Mouse (Mus musculus) heart, postnatal 10 days (tissue): ENCODE data around the gene Gm5741. TPM values are rescaled to one million over a fixed set of nuclear protein-coding genes. Genes with fewer than 3 reads are reported as not detected.

Source experiments
- DNase-seq, 2 experiments: peaks; one replicate each; pipeline ENCODE4 v3.0.0; 2021
- intact Hi-C: fragments of 180-260 bp; cut with DNase I; formaldehyde crosslinking; loops from one replicate; pipeline ENCODE4 v1.15.1; 2025
- microRNA-seq, 2 experiments: library from miRNA; unstranded; fragments of <30 nt; microRNA quantifications; one replicate each; pipeline ENCODE4 v1.2.0; 2022
- total RNA-seq, 2 experiments: library from RNA; stranded (reverse); gene quantifications; 2 replicates each; pipeline ENCODE4 v1.2.3; 2021

Gene Gm5741
- total RNA-seq, 2 experiments from 2014 or later = not detected

DNA sequence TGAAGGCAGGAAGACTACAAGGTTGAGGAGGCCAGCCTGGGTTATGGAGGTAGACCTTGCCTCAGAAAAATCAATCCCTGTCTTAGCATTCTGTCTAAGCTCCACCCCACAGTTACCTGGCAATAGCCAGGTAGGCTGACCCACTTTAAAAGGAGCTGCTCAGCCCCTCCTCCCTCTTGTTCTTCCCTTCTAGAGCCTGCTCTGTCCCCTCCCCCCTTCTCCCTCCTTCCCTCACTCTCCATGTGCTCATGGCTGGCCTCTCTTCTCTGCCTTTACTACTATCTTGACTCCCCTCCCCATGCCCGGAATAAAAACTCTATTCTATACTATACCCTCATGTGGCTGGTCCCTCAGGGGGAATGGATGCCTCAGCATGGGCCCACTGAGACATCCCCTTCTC lies 33.9 kb downstream of the Gm5741 start:
- intact Hi-C loops = no loop called here

DNA sequence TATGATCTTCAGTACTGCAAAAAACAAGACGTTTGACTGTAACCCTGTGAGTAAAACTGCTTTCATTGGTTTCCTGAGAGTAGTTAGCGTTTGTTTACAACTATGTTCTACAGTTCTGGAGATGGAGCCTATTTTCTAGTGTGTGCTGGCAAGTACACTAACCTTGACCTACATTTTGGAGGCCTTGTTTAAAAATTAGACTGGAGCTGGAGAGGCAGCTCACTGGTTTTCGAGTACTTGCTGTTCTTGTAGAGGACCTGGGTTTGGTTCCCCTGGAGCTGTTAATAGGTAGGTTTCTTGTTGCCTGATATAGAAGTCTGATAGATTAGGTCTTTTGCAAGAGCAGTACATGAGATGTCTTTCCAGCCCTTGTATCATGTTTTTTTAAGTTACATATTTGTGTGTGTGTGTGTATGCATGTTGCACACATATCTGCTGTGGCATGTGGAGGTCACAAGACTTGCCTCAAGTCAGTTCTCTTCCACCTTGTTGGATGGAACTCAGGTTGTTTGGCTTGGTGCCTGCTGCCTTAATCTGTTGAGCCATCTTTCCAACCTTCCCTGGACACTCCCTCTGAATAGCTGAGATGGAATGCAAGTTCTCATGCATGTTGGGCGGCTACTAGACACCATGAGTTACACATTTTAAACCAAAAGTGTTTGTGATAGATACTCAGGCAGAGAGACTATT lies 35.0 kb downstream of the Gm5741 start:
- no peak for DNase-seq
- intact Hi-C loops = no loop called here

More for the DNA sequence above, 33.9 kb downstream of the Gm5741 start:
- DNase-seq = no peak

DNA sequence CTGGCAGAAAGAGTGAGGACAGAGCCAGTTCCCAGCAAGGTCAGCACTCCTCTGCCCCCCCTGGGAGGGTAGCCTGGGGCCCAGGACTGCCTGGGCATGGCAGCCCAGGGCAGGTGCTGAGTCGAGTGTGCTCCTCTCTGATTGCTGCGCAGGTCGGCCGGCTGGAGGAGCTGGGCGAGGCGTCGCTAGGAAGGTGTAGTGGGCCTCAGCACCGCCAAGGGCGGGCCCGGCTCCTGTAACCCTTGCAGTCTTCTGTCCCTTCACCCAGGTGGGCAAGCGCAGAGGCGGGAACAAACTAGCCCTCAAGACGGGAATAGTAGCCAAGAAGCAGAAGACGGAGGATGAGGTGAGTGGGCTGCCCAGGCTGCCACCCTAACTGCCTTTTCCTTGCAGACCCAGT lies 38.5 kb downstream of the Gm5741 start:
- intact Hi-C loops = no loop called here
- no peak for DNase-seq

DNA sequence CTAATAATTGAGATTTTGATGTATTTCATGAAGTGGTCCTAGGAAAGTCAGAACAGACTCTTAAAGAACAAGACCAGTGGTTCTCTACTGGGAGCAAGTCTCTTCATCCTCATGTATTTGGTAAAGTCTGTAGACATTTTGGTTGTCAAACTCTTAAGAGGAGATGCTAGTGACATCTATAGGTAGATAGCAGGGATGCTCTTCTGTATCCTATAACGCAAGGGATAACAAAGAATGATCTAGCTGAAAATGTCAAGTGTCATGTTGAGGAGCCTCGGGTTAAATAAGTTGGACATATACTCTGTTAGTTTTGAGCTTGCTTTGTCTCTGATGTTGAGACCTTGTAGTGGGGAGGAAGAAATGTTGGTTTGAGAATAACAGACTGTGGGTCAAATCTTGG lies 39.9 kb downstream of the Gm5741 start:
- intact Hi-C loops = loop anchor here (1.0 kb wide), 1 partner anchor 8 kb away; the partner anchor contains the start of gene Tnpo2
- DNase-seq = no peak

DNA sequence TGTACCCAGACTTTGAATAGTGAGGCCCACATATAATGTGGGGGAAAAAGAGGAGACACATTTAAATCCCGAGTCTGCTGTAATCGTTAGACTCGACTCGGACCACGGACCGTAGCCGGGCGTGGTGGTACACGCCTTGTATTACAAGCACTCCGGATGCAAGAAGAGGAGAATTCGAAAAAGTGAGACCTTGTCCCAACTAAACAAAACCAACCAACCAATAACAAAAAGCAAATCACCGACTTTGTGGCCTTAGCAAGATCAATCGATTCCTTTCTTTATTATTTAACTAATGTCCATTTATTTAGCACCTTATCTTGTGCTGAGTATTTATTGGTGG lies 40.3 kb downstream of the Gm5741 start:
- DNase-seq = peak in 1 of 2 experiments; percentile 23
- intact Hi-C loops = loop anchor here (1.0 kb wide), 1 partner anchor 9 kb away; the partner anchor contains the start of gene Tnpo2

DNA sequence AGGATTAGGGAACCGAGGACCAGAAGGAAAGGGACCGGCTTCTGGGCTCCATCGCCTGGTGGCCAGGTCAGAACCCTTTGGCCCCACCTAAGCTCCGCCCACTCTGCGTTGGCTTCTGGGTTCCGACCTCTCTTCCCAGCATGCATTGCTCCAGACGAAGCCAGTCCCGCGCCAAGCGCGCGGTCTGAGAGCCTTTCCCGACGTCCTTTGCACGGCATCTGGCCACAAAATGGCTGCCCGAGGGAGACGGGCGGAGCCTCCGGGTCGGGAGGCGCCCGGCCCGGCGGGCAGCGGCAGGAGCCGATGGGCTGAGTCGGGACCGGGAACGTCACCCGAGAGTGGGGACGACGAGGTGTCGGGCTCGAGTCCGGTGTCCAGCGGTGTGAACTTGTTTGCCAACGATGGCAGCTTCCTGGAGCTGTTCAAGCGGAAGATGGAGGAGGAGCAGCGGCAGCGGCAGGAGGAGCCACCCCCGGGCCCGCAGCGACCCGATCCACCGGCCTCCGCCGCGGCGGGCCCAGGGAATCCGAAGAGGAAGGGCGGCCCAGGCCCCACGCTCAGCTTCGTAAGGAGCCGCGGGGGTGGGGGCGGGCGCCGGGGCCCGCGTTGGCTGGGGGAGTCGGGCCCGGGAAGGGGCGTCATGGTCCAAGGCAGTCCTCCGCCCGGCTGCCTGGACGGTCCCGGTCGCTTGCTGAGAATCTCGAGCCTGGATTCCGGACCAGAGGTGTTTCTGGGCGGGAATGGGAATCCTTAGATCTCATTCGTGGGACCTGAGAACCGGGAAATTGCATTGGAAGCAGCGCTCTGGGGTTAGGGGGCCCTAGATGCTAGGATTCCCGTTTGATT lies 40.9 kb downstream of the Gm5741 start, which contains the start of gene Trir:
TSS of gene Trir (plus strand) at position 154 of the 846 bp plus-strand sequence.
- peak; percentile 98 to 99 for DNase-seq
- intact Hi-C loops = loop anchor here (1.0 kb wide), 1 partner anchor 9 kb away; the partner anchor contains the start of gene Tnpo2

DNA sequence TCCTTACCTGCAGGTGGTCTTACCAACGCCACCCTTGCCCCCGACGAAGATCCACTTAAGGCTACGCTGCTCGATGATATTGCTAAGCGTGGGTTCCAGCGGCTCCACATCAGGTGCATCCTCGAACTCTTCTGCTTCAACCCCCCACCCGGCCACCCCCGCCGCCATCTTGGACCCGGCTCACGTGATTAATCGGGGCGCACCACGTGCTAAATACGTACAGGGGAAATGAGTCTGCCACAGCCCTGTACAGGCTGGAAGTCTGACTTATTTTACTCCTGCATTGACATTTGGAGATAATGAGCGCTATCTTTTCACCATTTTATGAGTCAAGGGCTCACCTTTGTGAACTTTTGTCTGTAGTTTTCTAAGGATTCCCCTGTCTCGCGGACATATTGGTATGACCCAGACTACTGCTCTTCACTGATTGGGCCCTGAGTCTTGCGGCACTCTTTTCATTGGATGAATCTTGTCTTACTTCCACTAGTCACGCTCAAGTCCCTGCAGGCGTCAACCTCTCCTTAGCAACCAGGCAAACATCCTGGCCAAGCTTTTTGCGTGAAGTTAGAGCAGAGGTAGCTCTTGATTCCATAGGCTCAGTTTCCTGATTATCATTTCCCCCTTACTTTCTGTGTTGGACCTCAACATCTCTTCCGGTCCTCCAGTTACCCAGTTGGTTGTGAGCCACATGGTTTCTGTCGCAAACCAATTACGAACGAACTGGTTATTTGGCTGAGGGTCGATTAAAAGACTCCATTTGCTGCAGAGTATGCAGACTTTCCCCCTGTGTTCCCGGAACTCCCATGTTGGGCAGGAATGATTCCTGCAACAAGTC lies 42.5 kb downstream of the Gm5741 start, which contains the start of gene Asna1:
TSS of gene Asna1 (minus strand) at position 184 of the 835 bp plus-strand sequence.
- intact Hi-C loops = loop anchor here (2.0 kb wide), 1 partner anchor 51 kb away; no protein-coding TSS in a partner anchor
- DNase-seq = peak; percentile 89 to 90

DNA sequence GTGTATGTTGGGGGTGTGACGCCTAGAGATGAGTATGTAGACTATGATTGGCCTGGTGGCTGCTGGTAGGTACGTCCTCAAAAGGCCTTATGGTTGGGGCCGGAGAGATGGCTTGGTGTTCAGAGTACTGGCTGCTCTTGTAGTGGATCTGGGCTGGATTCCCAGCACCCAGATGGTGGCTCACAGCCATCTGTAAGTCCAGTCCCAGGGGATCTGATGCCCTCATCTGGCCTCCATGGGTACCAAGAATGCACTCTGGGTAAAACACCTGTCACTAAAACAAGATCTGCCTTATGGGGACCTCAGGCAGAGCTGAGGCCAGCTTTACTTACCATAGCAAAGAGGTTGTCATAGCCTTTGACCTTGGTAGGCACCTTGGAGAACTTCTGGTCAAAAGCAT lies 43.9 kb downstream of the Gm5741 start:
- intact Hi-C loops = loop anchor here (2.0 kb wide), 1 partner anchor 49 kb away; no protein-coding TSS in a partner anchor
- no peak for DNase-seq

DNA sequence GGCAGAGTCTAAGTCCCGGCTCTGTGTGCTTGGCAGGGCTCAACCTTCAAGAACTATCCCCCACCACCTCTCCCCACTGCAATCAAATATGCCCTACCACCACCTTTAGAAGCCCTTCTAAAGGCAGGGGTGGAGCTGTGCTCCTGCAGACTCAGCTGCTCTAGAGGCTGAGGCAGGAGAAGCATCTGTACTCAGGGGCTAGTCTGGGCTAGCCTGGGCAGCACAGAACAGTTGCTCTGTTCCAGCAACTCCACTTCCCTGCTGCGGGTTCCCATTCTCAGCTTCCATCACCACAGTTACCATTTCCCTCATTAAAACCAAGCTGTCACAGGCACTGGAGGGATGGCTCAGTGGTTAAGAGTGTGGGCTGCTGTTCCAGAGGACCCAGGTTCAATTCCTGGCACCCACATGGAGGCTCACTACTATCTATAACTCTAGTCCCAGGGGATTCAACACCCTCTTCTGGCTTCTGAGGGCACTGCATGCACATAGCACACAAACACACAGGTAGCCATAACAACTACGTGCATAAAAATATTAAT lies 46.2 kb downstream of the Gm5741 start:
- intact Hi-C loops = no loop called here
- DNase-seq = no peak

Small RNA genes lying within 50 kb of the gene (microRNA-seq; reads per million reads assigned to microRNA genes)
- gene Gm23388 = 0.24 to 1.0 reads per million in 2 experiments
- gene Mir7070 = 0.24 to 1.0 reads per million in 2 experiments

Other genes with a start within 250 kb of the Gm5741 start
- 1 to 10 TPM; 3.1 to 3.8 TPM for gene Dand5, start 245.2 kb downstream of the Gm5741 start, total RNA-seq
- 10 to 100 TPM; 23.7 to 25.0 TPM for gene Gadd45gip1, start 236.5 kb downstream of the Gm5741 start, total RNA-seq
- gene Rad23a, start 227.3 kb downstream of the Gm5741 start, total RNA-seq = 10 to 100 TPM; 77.8 to 88.5 TPM
- gene Calr, start 221.0 kb downstream of the Gm5741 start, total RNA-seq = 100 to 1,000 TPM; 275 to 333 TPM
- 10 to 100 TPM; 31.7 to 32.5 TPM for gene Farsa, start 211.0 kb downstream of the Gm5741 start, total RNA-seq
- gene Syce2, start 195.9 kb downstream of the Gm5741 start, total RNA-seq = 1 to 10 TPM; 6.9 TPM
- gene Gcdh, start 174.1 kb downstream of the Gm5741 start, total RNA-seq = 10 to 100 TPM; 31.7 to 32.8 TPM
- under 1 TPM; 0.17 to 0.22 TPM for gene Klf1, start 166.1 kb downstream of the Gm5741 start, total RNA-seq
- gene Dnase2a, start 159.4 kb downstream of the Gm5741 start, total RNA-seq = 1 to 10 TPM; 6.4 to 7.3 TPM
- under 1 TPM in 1 of 2 experiments, not detected in 1; 0.07 TPM for gene Mast1, start 130.6 kb downstream of the Gm5741 start, total RNA-seq
- gene Rtbdn, start 121.0 kb downstream of the Gm5741 start, total RNA-seq = not detected
- 1 to 10 TPM in 1 of 2 experiments, not detected in 1; 1.6 TPM for gene Gm49661, start 98.5 kb downstream of the Gm5741 start, total RNA-seq
- 100 to 1,000 TPM; 689 to 769 TPM for gene Prdx2, start 98.4 kb downstream of the Gm5741 start, total RNA-seq
- 10 to 100 TPM; 53.4 to 55.4 TPM for gene Rnaseh2a, start 98.2 kb downstream of the Gm5741 start, total RNA-seq
- 10 to 100 TPM; 12.6 to 12.7 TPM for gene Junb, start 89.3 kb downstream of the Gm5741 start, total RNA-seq
- 1 to 10 TPM; 1.8 to 2.3 TPM for gene Hook2, start 77.4 kb downstream of the Gm5741 start, total RNA-seq
- gene Best2, start 53.5 kb downstream of the Gm5741 start, total RNA-seq = not detected
- gene Asna1, start 42.7 kb downstream of the Gm5741 start, total RNA-seq = 10 to 100 TPM; 78.6 to 79.7 TPM
- 100 to 1,000 TPM; 117 to 120 TPM for gene Trir, start 41.2 kb downstream of the Gm5741 start, total RNA-seq
- 10 to 100 TPM; 32.2 to 39.6 TPM for gene Tnpo2, start 31.1 kb downstream of the Gm5741 start, total RNA-seq
- 10 to 100 TPM; 12.6 to 13.0 TPM for gene Fbxw9, start 7.9 kb downstream of the Gm5741 start, total RNA-seq
- 10 to 100 TPM; 28.0 to 29.5 TPM for gene Dhps, start 3.8 kb upstream of the Gm5741 start, total RNA-seq
- 10 to 100 TPM; 48.5 to 51.6 TPM for gene Wdr83os, start 12.8 kb upstream of the Gm5741 start, total RNA-seq
- 10 to 100 TPM; 27.4 to 27.7 TPM for gene Wdr83, start 13.3 kb upstream of the Gm5741 start, total RNA-seq
- gene Man2b1, start 15.3 kb upstream of the Gm5741 start, total RNA-seq = 10 to 100 TPM; 32.5 to 34.6 TPM
- 1 to 10 TPM; 2.5 to 2.8 TPM for gene Zfp791, start 55.1 kb upstream of the Gm5741 start, total RNA-seq
- not detected for gene Cks1brt, start 83.9 kb upstream of the Gm5741 start, total RNA-seq
- not detected for gene Olfr371, start 158.0 kb upstream of the Gm5741 start, total RNA-seq
- 10 to 100 TPM; 16.6 to 16.7 TPM for gene Orc6, start 231.7 kb upstream of the Gm5741 start, total RNA-seq
- gene Vps35, start 231.8 kb upstream of the Gm5741 start, total RNA-seq = 10 to 100 TPM; 70.1 to 77.5 TPM